Mouse (Mus musculus) heart, postnatal 0 days (tissue): Measurements from ENCODE around the gene Pglyrp1. TPM values are rescaled to one million over a fixed set of nuclear protein-coding genes. Genes with fewer than 3 reads are reported as not detected.
A peak's percentile ranks its signal among the peaks of the same experiment; 100 is the strongest.

Source experiments
- ATAC-seq: fragments of 200-750 bp; cut with Nextera tagmentation; 2 replicates; pipeline ENCODE4 v1.8.0; 2017; ENCODE audit warnings: low read depth, moderate number of reproducible peaks, moderate library complexity; ENCODE audit not compliant: insufficient read depth
- DNase-seq: peaks from one replicate; pipeline ENCODE4 v3.0.0-alpha.2; 2016; ENCODE audit warnings: low spot score
- H3K27ac ChIP-seq: fragments of 300-500 bp; sonication (generic); 2 replicates; pipeline ENCODE4 v1.5.1; 2014; ENCODE audit warnings: low read depth, mild to moderate bottlenecking
- H3K27me3 ChIP-seq: fragments of 300-500 bp; sonication (generic); 2 replicates; pipeline ENCODE4 v1.6.1; 2014; ENCODE audit warnings: low read length, mixed read lengths; ENCODE audit not compliant: control insufficient read depth, insufficient read depth
- H3K36me3 ChIP-seq: fragments of 300-500 bp; sonication (generic); replicated peaks from 2 replicates; pipeline ENCODE4 v1.6.1; 2014; ENCODE audit warnings: low read length, mixed read lengths; ENCODE audit not compliant: control insufficient read depth, insufficient read depth
- H3K4me1 ChIP-seq: fragments of 300-500 bp; sonication (generic); 2 replicates; pipeline ENCODE4 v1.6.1; 2014; ENCODE audit warnings: antibody characterized with exemption; ENCODE audit not compliant: control insufficient read depth, insufficient read depth
- H3K4me2 ChIP-seq: fragments of 300-500 bp; sonication (generic); 2 replicates; pipeline ENCODE4 v1.6.1; 2014; ENCODE audit warnings: low read depth, mild to moderate bottlenecking, low read length, moderate library complexity
- H3K4me3 ChIP-seq: fragments of 300-500 bp; sonication (generic); 2 replicates; pipeline ENCODE4 v1.5.1; 2014; ENCODE audit warnings: low read depth, low read length
- H3K9ac ChIP-seq: fragments of 300-500 bp; sonication (generic); replicated peaks from 2 replicates; pipeline ENCODE4 v1.6.1; 2014; ENCODE audit warnings: low read depth, low read length, mixed read lengths
- H3K9me3 ChIP-seq: fragments of 300-500 bp; sonication (generic); replicated peaks from 2 replicates; pipeline ENCODE4 v1.6.1; 2016; ENCODE audit warnings: low read length; ENCODE audit not compliant: control insufficient read depth
- CTCF ChIP-seq: IDR thresholded peaks from 2 replicates; pipeline ENCODE4 v1.5.1; 2016; ENCODE audit warnings: antibody characterized with exemption, control low read depth, low read depth
- EP300 ChIP-seq: IDR thresholded peaks from 2 replicates; pipeline ENCODE4 v1.6.1; 2016; ENCODE audit warnings: antibody characterized with exemption, low read depth
- WGBS: fragments of 180-500 bp; shearing (Covaris S2); extraction: QIAGEN DNeasy Blood & Tissue Kit; methylation state at CpG from one replicate; pipeline ENCODE4 v1.1.7; 2014; 5-methylcytosine and 5-hydroxymethylcytosine counted together
- polyA plus RNA-seq: library from polyadenylated mRNA; unstranded; fragments of >200 nt; fragmentation: Nextera tagmentation; extraction: Ambion mirVana; gene quantifications from 2 replicates; pipeline ENCODE4 v1.2.1, GENCODE M21; 2015
- total RNA-seq: library from RNA; depleted of rRNA; stranded (reverse); fragments of >200 nt; gene quantifications from 2 replicates; pipeline ENCODE4 v1.2.3, GENCODE M21; 2014; ENCODE audit warnings: low replicate concordance

Pglyrp1 gene
- total and polyA plus RNA-seq, 2 experiments from 2014 or later, result 1.8 TPM; not detected in 1

DNA sequence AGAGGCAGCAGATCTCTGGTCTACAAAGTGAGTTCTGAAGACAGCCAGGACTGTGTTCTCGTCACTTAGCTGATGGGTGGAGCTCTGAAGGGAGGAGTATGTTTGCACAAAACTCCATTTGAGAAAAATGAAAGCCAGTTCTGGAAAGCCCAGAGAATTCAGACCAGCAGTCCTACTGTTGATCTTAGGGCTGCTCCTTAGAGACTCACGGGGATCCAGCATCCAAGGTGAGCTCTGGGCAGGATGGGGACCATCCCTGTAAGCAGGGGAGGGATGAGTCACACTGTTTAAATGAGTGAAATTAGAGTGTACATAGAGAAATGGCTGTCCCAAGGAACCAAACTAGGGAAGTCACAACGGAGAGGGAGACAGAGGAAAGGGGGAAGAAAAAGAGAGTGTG is 31.3 kb upstream of the Pglyrp1 start, which contains the start of gene Mill2:
Gene Mill2 (plus strand): TSS at position 102 of the 400 bp plus-strand sequence.
- no peaks in the 10 kb centered on the region for H3K9me3 ChIP-seq
- no peaks in the 10 kb centered on the region for H3K27me3 ChIP-seq
- peak; percentile 45 for DNase-seq
- peak within 1 kb of the TSS; percentile 88 for H3K27ac ChIP-seq
- peak within 1 kb of the TSS; percentile 41 for H3K4me3 ChIP-seq
- H3K4me2 ChIP-seq, result peak within 1 kb of the TSS; percentile 59
- no peaks in the 10 kb centered on the region for H3K4me1 ChIP-seq
- 18% methylated on average over 3 of the region's 3 CpGs for WGBS
- H3K36me3 ChIP-seq, result no peaks in the 10 kb centered on the region
- peak within 1 kb of the TSS; percentile 49 for H3K9ac ChIP-seq
- peak; percentile 59 for ATAC-seq
- TF ChIP-seq EP300 (no peak), CTCF (no peak)

DNA sequence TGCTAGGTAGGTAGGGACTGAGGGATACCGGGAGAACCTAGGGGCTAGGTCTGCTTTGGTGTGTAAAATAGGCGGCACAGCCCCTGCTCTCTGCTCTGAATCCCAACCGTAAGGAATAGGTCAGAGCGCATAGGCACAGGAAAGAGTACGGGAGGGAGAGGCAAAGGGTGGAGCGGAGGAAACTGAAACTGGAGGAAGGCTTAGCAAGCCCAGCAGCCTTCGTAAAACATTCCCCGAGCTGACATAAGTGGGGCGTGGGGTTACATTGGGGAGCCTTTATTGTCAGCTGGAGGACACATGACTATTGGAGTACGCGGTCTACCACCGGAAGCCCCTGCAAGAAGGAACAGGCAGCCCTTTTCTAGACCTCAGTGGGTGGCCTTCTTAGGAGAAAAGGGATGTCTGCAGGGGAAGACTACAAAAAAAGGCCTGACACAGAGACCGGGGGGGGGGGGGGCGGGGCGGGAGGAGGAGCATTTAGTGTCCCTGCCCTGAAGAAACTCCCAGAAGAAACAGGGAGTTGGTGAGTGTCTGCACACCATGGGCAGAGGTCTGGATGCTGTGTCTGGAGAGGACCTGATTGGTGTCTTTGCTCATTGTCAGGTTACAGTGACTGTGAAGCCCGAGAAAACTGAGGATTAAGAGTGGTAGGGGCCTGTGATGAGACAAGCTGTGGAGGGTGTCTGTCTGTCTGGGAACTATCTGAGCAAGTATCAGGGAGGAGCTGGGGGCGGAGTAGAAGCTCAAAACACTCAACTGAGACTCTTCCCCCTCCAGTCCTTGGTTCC is 30.6 kb upstream of the Pglyrp1 start:
- Histone ChIP-seq H3K4me1 (no peaks in the 10 kb centered on the region), H3K36me3 (no peaks in the 10 kb centered on the region), H3K9ac (peak overlapping the region; percentile 49), H3K4me3 (peak overlapping the region; percentile 41), H3K9me3 (no peaks in the 10 kb centered on the region), H3K27ac (peak overlapping the region; percentile 88), H3K4me2 (peak overlapping the region; percentile 59), H3K27me3 (no peaks in the 10 kb centered on the region)
- TF ChIP-seq EP300 (no peak), CTCF (no peak)
- DNase-seq, result peak; percentile 74
- 3% methylated on average over 14 of the region's 17 CpGs for WGBS
- ATAC-seq, result peak; percentile 84

- Histone ChIP-seq H3K4me3 (peak overlapping the region; percentile 20; the same call in 1 of the 2 replicates), H3K9ac (peak overlapping the region; percentile 18; the same call in 1 of the 2 replicates), H3K36me3 (no peaks in the 10 kb centered on the region), H3K9me3 (no peaks in the 10 kb centered on the region), H3K4me2 (peak overlapping the region; percentile 47), H3K27ac (peak overlapping the region; percentile 56), H3K27me3 (no peaks in the 10 kb centered on the region), H3K4me1 (no peaks in the 10 kb centered on the region)
- ATAC-seq, result no peak
- no peak for DNase-seq
- no peak for TF ChIP-seq EP300
- WGBS, result 80% methylated on average over 1 of the region's 1 CpGs
Measured at GRCm38 (mm10) chr7:18841174-18841567, 30.0 kb upstream of the Pglyrp1 start.

- H3K9me3 ChIP-seq, result no peaks in the 10 kb centered on the region
- WGBS, result 28% methylated on average over 5 of the region's 5 CpGs
- H3K27ac ChIP-seq, result no peak overlapping the region
- H3K4me2 ChIP-seq, result no peak overlapping the region
- ATAC-seq, result no peak
- no peak overlapping the region for H3K4me3 ChIP-seq
- TF ChIP-seq CTCF, result no peak
- no peak for TF ChIP-seq EP300
- H3K27me3 ChIP-seq, result no peaks in the 10 kb centered on the region
- no peaks in the 10 kb centered on the region for H3K4me1 ChIP-seq
- H3K9ac ChIP-seq, result no peak overlapping the region
- H3K36me3 ChIP-seq, result no peaks in the 10 kb centered on the region
- no peak for DNase-seq
Measured at GRCm38 (mm10) chr7:18844811-18845210, 26.3 kb upstream of the Pglyrp1 start.

GRCm38 (mm10) chr7:18848395-18848794 is 22.7 kb upstream of the Pglyrp1 start:
- DNase-seq (no peak), ATAC-seq (no peak)
- TF ChIP-seq CTCF, result no peak
- TF ChIP-seq EP300, result no peak
- Histone ChIP-seq H3K36me3 (no peaks in the 10 kb centered on the region), H3K4me3 (no peak overlapping the region), H3K4me2 (no peak overlapping the region), H3K27me3 (no peaks in the 10 kb centered on the region), H3K9ac (no peak overlapping the region), H3K9me3 (no peaks in the 10 kb centered on the region), H3K27ac (no peak overlapping the region), H3K4me1 (no peaks in the 10 kb centered on the region)
- 75% methylated on average over 1 of the region's 1 CpGs for WGBS
